Mouse (Mus musculus): ENCODE results near the gene Foxo3. TPM values are rescaled to one million over a fixed set of nuclear protein-coding genes. Genes with fewer than 3 reads are reported as not detected.

Gene Foxo3
- total RNA-seq, 2 experiments from 2014 or later = 15.7 to 25.3 TPM

DNA sequence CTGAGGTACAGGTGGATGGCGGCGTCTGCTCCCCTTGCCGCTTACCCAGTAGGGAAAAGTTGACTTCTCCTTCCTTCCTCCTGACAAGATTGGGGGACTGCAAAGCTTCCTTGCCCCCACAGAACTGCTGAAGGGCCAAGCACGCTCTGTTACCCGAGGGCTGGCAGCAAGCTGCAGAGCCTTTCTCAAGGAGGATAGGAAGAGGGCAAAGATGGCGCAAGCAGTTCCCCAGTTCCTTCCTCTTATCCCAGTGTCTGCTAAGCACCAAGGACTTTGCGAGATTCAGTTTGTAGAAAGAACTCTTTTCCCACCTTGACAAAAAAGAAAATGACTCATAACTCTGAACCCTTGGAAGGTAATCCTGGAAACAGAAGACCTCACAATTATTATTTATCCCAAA is 18.6 kb downstream of the Foxo3 start:
- ATAC-seq (replicated peaks; ENCODE audit: poor library complexity, severe bottlenecking) = peak; percentile 87

- no peak for ATAC-seq (replicated peaks; ENCODE audit: poor library complexity, severe bottlenecking)
Measured at GRCm38 (mm10) chr10:42254788-42255187, 21.8 kb downstream of the Foxo3 start.

DNA sequence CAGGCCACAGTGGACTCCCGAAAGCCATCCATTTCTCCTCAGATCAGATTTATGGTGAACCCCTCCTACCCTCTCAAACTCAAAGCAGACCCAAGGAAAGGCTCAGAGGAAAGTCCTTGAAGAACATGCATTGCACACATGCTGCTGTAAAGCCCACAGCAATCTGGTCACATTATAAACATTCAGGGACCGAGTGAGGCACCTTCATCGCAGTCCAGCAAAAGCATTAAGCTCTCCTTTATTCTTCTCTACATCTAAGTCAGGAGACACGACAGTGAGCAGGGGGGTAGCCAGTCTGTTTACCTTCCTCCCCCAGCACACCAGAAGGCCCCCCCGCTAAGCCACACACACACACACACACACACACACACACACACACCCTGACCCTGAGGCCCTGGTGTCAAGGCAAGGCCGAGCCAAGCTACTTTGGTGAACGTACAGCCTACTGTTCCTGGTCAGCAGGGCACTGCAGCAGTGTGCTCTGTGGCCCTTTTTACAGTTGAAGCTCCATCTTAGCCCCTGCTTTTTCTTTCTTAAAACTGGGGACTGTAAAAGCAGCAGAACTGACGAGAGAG is 24.7 kb downstream of the Foxo3 start:
- ATAC-seq (replicated peaks; ENCODE audit: poor library complexity, severe bottlenecking) = no peak

- ATAC-seq (replicated peaks; ENCODE audit: poor library complexity, severe bottlenecking) = peak; percentile 46
Measured at GRCm38 (mm10) chr10:42251203-42251602, 25.4 kb downstream of the Foxo3 start.

DNA sequence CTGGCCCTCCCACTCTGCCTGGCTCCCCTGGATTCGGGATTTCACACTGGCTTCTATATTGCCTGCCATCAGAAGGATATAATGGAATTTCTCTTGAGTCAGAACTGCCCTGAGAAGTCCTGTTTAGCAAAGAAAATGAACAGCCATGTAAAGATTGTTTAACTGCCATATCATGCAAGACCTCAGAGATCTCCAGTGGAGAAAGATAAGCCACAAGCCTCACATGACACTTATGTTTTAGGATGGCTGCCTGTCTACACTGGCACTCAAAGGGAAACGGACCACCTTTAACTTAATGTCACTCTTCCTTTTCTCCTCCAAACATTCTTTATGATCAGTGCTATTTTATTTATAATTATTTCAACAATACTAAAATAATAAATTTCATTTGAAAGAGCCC is 26.6 kb downstream of the Foxo3 start:
- no peak for ATAC-seq (replicated peaks; ENCODE audit: poor library complexity, severe bottlenecking)

DNA sequence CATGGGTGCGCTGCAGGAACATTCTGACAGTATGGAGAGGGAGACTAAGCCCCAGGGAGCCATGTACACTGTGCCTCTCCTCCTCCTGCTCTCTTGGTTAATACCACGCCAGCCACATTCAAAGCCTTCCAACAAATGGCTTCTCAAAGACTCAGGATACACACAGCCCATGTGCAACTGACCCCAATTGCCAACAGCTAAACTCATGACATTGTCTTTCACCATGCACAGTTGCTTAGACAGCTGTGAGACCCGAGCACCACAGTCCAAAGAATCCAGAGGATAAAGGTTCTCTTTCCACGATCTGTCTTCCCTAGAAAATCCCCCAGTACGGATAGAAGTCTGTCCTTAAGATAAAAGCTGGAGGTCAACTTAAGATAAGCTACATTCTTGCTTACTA is 27.9 kb downstream of the Foxo3 start:
- no peak for ATAC-seq (replicated peaks; ENCODE audit: poor library complexity, severe bottlenecking)

DNA sequence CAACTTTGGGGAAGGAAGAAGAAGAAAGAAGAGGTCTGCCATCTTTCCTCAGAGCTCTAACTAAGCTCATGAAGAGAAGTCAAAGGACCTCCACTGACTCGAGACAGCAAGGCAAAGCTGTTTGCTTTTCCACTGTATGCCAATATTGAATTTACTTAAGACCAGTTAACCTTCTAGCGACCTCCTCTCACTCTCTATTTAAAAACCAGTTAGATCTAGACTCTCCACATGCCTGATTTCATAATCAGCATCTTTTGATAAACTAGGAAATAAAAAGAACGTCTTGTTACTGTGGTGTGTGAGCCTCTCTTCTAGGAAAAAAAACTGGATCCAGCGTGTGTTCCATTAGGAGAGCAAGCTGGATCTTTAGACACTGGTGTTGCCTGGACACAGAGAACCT is 28.4 kb downstream of the Foxo3 start:
- no peak for ATAC-seq (replicated peaks; ENCODE audit: poor library complexity, severe bottlenecking)

DNA sequence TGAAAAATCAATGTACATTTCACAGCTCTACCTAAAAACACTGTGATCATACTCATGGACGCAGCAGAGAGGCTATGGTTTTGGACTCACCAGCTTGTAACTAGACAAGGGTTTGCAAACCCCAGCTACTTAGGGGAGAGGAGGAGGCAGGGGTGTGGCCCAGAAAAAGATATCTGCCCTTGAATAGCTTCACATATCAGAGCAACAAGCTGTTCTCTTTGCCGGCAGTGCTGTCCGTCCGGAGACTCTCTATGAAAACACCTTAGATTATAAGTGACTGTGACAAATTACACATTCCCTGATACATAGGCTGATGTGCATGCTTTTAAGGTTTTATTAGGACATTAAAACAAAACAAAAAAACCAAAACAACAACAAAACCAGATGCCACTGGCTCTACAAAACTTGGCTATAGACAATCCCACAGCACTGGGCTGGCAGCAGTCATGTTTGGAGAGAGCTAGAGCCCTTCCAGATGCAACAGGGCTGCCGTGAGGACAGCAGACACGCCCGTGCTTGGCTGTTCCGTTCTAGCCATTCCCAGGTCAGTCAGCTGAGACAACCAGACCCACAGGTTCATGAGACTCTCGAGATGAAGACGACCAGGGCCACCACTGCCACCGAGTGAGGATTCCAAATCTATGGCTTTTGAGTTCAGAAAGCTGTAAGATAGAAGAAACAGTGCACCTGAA is 29.3 kb downstream of the Foxo3 start:
- ATAC-seq (replicated peaks; ENCODE audit: poor library complexity, severe bottlenecking) = no peak

- ATAC-seq (replicated peaks; ENCODE audit: poor library complexity, severe bottlenecking) = no peak
Measured at GRCm38 (mm10) chr10:42246483-42246882, 30.1 kb downstream of the Foxo3 start.

GRCm38 (mm10) chr10:42245636-42246035 is 30.9 kb downstream of the Foxo3 start:
- ATAC-seq (replicated peaks; ENCODE audit: poor library complexity, severe bottlenecking) = no peak

DNA sequence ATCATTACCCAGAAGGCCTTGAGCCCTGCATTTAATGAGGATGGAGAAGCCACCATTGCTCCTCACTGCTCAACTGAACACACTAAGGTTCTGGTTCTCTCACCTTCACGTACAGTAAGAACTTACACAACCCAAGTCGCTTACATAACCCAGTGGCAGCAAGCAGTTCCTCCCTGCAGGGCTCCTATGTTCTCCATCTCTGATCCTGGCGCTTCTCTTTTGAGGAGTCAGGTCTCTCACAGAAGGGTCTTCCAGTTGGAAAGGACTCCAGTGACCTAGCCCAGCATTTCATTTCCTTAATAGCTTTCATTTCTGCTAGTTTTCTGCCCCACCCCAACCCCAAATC is 31.3 kb downstream of the Foxo3 start:
- peak; percentile 73 for ATAC-seq (replicated peaks; ENCODE audit: poor library complexity, severe bottlenecking)

DNA sequence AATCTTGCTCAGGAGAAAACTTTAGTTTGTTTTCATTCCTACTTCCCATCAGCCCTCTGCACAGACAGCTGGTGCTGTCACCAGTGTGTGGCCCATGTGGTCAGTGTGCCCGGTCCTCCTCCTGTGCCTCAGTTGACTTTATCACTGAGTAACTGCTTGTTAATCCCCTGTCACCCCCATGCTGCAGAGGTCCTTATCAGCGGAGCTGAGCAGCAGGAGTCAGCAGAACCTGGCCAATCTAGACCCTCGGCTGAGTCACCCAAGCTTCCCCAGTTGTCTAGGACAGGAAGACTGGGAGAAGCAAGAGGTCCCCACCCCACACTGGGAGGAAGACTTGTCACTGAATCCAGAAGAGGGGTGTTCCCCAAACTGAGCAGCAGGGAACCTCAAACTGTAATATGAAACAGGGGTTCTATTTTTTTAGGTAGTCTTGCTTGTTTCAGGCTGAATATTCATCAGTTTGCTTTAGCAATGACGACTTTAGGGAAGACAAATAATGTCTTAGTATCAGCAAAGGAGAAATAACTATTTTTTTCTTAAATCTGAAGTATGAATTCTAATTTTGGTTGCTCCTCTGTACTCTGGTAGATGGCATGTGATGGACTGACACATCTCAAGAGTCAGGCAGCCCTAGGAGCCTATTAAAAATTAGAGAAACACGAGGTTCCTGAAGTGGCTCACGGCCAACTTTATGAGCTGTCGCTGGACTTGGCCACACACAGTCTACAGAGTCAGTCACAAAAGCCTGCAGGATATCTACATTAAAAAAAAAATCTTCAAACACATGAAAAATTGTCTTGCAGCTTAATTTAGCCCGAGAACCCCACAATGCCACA is 31.9 kb downstream of the Foxo3 start:
- peak; percentile 43 for ATAC-seq (replicated peaks; ENCODE audit: poor library complexity, severe bottlenecking)

DNA sequence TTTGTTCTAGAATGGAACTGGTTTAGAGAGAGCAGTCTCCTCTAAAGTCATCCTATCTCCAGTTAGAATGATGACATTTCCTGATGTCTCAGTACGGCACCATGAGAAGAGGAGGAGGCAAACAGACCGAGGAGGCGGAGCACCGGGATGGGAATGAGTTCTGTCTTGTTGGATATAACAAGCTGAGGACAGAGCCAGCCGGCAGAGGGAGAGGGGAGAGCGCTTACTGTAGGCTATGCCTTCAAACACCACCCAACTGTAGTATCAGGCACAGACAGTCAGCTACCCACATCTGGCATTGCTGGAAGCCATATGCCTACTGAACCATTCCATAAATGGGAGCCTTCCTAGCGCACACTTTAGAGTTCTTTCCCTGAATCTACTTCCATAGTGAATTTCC is 32.6 kb downstream of the Foxo3 start:
- no peak for ATAC-seq (replicated peaks; ENCODE audit: poor library complexity, severe bottlenecking)

GRCm38 (mm10) chr10:42242484-42242883 is 34.1 kb downstream of the Foxo3 start:
- no peak for ATAC-seq (replicated peaks; ENCODE audit: poor library complexity, severe bottlenecking)

DNA sequence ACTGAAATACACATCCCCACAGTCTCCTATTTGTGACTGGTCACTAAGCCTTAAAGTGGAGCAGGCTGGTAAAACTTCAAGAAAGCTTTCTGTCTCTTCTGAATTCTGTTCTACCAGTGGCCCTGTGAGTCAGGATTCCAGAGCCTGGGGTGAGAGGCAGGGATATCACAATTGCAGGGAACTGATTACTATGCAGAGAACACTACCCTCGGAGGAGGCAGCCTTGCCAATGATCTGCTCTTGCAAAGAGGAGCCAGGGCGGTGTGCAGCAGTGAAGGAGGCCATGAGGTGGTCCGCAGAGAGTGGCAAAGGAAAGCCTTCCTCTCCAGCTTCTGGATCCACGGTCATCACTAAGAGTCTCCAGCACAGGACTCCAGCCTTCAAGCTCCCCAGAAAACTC is 34.8 kb downstream of the Foxo3 start:
- ATAC-seq (replicated peaks; ENCODE audit: poor library complexity, severe bottlenecking) = no peak

GRCm38 (mm10) chr10:42239810-42240111 is 36.8 kb downstream of the Foxo3 start:
- ATAC-seq (replicated peaks; ENCODE audit: poor library complexity, severe bottlenecking) = no peak

- ATAC-seq (replicated peaks; ENCODE audit: poor library complexity, severe bottlenecking) = no peak
Measured at GRCm38 (mm10) chr10:42238923-42239809, 37.4 kb downstream of the Foxo3 start.

DNA sequence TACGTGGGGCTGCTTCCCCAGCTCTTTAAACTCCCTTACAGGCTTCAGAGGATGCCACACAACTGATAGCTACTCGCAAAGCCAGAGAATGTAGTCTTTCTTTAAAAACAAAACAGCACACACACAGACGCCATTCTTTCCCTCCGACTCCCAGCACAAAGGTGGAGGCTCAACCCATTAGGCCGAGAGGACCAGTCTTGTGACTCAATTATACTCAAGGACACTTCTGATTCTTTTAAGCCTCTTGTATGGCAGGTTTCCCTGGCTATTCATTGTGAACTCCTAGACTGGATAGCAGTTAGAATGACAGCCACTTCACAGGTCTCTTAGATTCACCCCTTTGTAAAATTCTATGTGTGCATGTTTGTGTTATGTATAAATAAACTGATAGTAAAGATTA is 38.3 kb downstream of the Foxo3 start:
- ATAC-seq (replicated peaks; ENCODE audit: poor library complexity, severe bottlenecking) = no peak

DNA sequence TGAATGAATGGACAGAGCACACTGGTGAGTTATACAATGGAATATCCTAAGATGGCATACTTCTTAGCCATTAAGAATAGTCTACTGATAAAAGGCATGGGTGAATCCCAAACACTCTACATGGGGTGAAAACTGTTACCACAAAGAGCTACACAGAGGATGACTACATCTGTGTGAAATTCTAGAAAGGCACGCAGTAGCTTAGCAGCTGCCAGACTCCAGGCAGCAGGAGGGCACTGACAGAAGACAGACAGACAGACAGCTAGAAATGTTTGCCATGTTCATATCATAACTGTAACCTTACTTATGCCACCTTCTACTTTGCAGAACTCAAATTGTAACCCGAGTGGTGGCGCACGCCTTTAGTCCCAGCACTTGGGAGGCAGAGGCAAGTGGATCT is 39.0 kb downstream of the Foxo3 start:
- ATAC-seq (replicated peaks; ENCODE audit: poor library complexity, severe bottlenecking) = no peak

GRCm38 (mm10) chr10:42235321-42235720 is 41.2 kb downstream of the Foxo3 start:
- ATAC-seq (replicated peaks; ENCODE audit: poor library complexity, severe bottlenecking) = no peak

- ATAC-seq (replicated peaks; ENCODE audit: poor library complexity, severe bottlenecking) = no peak
Measured at GRCm38 (mm10) chr10:42232977-42233376, 43.6 kb downstream of the Foxo3 start.

All from granulocyte monocyte progenitor cell, adult 5-6 weeks (primary cell).